Mouse (Mus musculus): ENCODE results near the gene Cypt12.

Cypt12 gene
- long read RNA-seq, experiment 1 = 0 reads
- long read RNA-seq, experiment 2 = 0 reads

DNA sequence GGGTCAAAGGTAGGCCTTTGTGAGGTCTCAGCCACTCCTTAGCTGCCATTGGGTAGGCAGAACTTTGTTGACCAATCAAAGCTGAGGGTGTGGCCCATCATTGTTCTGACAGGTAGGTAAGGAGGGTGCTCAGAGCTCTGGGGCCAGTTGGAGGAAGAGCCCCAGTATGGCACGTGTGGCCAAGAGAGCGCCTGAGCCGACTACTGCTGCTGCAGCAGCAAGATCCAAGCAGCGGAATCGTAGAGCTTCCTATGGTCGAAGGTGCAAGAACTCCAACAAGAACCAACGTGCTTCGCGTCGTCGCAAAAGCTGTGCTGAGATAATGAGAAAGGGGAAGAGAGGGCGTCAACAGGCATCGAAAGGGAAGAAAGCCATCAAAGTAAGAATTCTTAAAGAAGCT, at the start of gene Cypt12:
TSS of gene Cypt12 (plus strand) at position 112 of the 400 bp plus-strand sequence.
- intact Hi-C loops (cut with DNase I) = no loop called here

DNA sequence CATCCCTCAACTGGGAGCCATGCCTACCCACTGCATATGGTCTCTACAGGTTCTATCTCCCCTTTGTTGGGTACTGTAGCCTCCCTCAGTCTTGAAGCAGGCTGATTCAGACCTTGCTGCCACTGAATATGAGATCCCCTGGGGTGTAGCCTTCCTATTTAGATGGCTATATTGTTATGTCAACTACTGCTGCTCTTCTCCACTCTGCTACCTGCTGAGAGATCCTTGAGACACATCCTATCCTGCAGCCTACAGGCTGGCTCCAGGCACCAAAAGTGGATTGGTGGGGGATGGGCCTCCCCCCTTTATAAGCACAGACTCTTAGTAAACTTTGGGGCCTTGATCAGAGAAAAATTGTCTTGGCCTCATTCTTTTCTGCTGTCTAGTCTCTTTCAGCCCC, 34.4 kb upstream of the Cypt12 start:
- intact Hi-C loops (cut with DNase I) = no loop called here

DNA sequence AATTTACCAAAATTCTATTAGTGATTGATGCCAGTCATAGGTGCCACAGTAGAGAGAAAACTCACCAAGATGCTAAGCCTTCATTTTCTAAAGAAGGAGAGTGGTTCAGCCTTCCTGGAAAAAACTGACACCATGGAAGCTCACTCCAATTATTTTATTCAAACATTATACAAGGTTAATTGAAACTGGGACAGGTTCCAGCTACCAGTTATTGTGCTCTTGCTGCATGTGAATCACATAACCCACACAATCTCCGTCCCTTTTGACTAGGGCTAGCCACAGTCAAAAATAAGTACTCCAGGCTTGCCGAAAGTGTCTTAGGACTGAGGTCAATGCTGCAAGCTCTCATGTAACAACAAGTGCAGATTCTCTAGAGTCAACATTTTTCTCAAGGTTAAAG, 8.0 kb upstream of the Cypt12 start:
- intact Hi-C loops (cut with DNase I) = no loop called here

Data from adrenal gland (tissue).